Mouse (Mus musculus): ENCODE results near the gene Cpped1.

- TF ChIP-seq MAX (IDR thresholded peaks at IDR 0.05): no peak
- no peak for TF ChIP-seq CTCF (IDR thresholded peaks at IDR 0.05; ENCODE audit: control insufficient read depth, insufficient read depth, insufficient read length)
- TF ChIP-seq USF1 (IDR thresholded peaks at IDR 0.05; ENCODE audit: low read depth): no peak
These were observed 97.1 kb downstream of the Cpped1 start for GRCm38 (mm10) chr16:11812119-11812518.
